Mouse (Mus musculus): Measurements from ENCODE around the gene Brinp2. TPM values are rescaled to one million over a fixed set of nuclear protein-coding genes. Genes with fewer than 3 reads are reported as not detected.

Gene Brinp2
- polyA plus RNA-seq, 2 experiments, result 0.39 TPM

DNA sequence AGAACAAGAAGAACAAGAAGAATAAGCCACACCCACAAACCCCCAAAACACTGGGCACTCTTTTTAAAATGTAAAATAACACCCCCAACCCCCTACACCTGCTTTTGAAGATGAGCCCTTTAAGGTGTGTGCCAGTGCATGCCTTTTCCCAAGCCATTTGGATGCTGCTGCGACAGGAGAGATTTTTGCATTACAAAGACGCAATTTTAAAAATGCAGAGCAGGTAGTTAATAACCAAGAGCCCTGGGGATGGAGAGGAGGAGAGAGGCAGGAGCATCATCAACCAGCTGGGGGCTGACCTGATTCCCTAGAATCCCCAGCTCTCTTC, 5.8 kb upstream of the Brinp2 start, which contains the start of gene Astn1:
Astn1 (plus strand) TSS at position 310 of the 328 bp plus-strand sequence.
- Histone ChIP-seq H3K27ac (replicated peaks; ENCODE audit: low read depth, low read length) (no peak within 1 kb of the TSS), H3K36me3 (ENCODE audit: control insufficient read depth, insufficient read depth, low read length) (no peaks in the 10 kb centered on the region), H3K9ac (ENCODE audit: low read depth, low read length, severe bottlenecking) (peak within 1 kb of the TSS; percentile 59), H3K4me3 (replicated peaks; ENCODE audit: low read length) (peak within 1 kb of the TSS; percentile 40), H3K9me3 (ENCODE audit: control insufficient read depth, low read length) (no peaks in the 10 kb centered on the region), H3K4me2 (replicated peaks; ENCODE audit: low read depth, low read length, severe bottlenecking) (peak within 1 kb of the TSS; percentile 65), H3K27me3 (ENCODE audit: control insufficient read depth, insufficient read depth, low read length) (peaks cover 18% of the 10 kb centered on the region), H3K4me1 (ENCODE audit: control insufficient read depth, insufficient read depth, low read length) (0 out of 2 replicates have a peak, but pooled peaks cover 3% of the 10 kb centered on the region)
- no peak for TF ChIP-seq POLR2A (IDR thresholded peaks at IDR 0.05; ENCODE audit: borderline replicate concordance, extremely low read depth, insufficient read depth, insufficient read length)
- ATAC-seq (ENCODE audit: low FRiP score, low read depth) (no peak), DNase-seq (ENCODE audit: low spot score) (no peak)
- 0% methylated on average over 2 of the region's 2 CpGs for WGBS

DNA sequence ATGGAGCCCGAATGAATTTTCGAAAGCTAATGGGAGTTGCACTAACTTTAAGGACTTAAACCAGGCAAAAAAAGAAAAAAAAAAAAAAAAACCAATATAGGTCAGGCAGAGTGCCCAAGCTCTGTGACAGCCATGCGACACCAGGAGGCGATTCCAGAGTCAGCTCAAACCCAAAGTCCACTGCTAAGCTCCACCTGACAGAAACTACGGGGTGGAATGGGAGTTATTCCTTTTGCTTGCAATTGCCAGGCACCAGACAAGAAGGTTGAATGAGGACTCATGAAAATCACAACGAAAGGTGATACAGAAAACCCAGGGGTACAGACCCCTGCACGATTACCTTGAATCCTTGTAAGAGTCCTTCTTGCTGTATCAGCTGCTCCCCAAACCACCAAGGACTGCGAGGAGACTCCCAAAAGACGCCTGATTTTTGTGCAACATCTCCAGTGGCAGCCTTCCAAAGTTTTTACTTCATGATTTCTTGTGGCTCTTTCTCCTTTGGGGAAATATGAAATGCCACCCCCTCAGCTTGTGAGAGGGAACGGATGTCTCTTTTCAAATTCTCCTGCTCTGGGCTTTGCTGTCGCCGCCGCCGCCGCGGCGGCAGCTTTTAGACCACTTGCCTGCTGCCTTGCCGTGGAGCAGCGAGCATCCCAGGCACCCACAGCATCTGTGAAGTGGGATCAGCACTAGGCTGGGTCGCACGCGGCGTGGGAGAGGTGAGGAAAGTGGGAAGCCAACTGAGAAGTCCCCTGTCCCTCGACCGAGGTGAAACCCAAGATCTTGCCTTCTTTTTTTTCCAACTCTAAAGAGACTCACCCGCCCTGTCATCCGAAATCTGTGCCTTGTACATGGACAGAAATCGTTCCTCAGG, 712 bp downstream of the Brinp2 start:
- Histone ChIP-seq H3K36me3 (ENCODE audit: control insufficient read depth, insufficient read depth, low read length) (no peaks in the 10 kb centered on the region), H3K9ac (ENCODE audit: low read depth, low read length, severe bottlenecking) (no peak overlapping the region), H3K4me1 (ENCODE audit: control insufficient read depth, insufficient read depth, low read length) (0 out of 2 replicates have a peak, but pooled peaks cover 3% of the 10 kb centered on the region), H3K27ac (replicated peaks; ENCODE audit: low read depth, low read length) (no peak overlapping the region), H3K4me3 (replicated peaks; ENCODE audit: low read length) (peak overlapping the region; percentile 49), H3K9me3 (ENCODE audit: control insufficient read depth, low read length) (no peaks in the 10 kb centered on the region), H3K27me3 (ENCODE audit: control insufficient read depth, insufficient read depth, low read length) (peaks cover 29% of the 10 kb centered on the region), H3K4me2 (replicated peaks; ENCODE audit: low read depth, low read length, severe bottlenecking) (peak overlapping the region; percentile 80)
- no peak for DNase-seq (ENCODE audit: low spot score)
- ATAC-seq (ENCODE audit: low FRiP score, low read depth), result no peak
- TF ChIP-seq POLR2A (IDR thresholded peaks at IDR 0.05; ENCODE audit: borderline replicate concordance, extremely low read depth, insufficient read depth, insufficient read length), result no peak
- 14% methylated on average over 27 of the region's 28 CpGs for WGBS

DNA sequence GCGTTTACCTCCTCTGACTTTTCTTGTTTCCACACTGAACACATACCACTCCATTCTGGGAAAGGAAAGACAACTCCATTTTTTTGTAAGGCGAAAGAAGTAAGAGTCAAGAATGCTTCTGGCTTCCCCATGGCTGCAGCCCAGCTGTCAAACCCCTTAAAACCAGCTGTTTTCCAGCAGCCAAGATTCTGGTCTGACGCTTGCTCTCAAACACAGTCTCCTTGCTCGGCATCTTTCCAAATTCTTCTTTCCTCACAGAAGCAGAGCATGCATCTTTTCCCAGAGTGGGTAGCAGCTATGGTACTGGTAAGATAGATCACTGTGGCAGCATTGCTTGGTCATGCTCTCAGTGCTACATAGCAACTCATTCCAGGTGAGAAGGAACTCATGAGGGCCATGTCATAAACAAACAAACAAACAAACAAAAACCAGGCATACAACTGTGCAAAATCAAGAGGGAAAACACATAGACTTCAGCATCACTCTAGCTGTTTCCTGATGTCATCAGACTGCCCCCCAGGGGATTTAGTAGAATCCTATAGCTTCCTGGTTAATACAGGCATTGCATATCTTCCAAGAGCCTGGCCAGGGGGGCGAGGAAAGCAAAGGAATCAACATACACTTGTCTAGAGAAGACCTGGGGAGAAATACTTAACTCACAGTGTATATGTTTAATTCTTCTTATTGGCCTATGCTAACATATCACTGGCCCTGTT, 2.3 kb downstream of the Brinp2 start:
- no peak overlapping the region for H3K9ac ChIP-seq (ENCODE audit: low read depth, low read length, severe bottlenecking)
- DNase-seq (ENCODE audit: low spot score) (peak; percentile 23), ATAC-seq (ENCODE audit: low FRiP score, low read depth) (no peak)
- no peaks in the 10 kb centered on the region for H3K9me3 ChIP-seq (ENCODE audit: control insufficient read depth, low read length)
- no peak for TF ChIP-seq POLR2A (IDR thresholded peaks at IDR 0.05; ENCODE audit: borderline replicate concordance, extremely low read depth, insufficient read depth, insufficient read length)
- H3K27ac ChIP-seq (replicated peaks; ENCODE audit: low read depth, low read length), result no peak overlapping the region
- WGBS, result 53% methylated on average over 5 of the region's 5 CpGs
- no peaks in the 10 kb centered on the region for H3K36me3 ChIP-seq (ENCODE audit: control insufficient read depth, insufficient read depth, low read length)
- H3K4me3 ChIP-seq (replicated peaks; ENCODE audit: low read length), result no peak overlapping the region
- peaks cover 29% of the 10 kb centered on the region for H3K27me3 ChIP-seq (ENCODE audit: control insufficient read depth, insufficient read depth, low read length)
- no peak overlapping the region for H3K4me2 ChIP-seq (replicated peaks; ENCODE audit: low read depth, low read length, severe bottlenecking)
- H3K4me1 ChIP-seq (ENCODE audit: control insufficient read depth, insufficient read depth, low read length), result 0 out of 2 replicates have a peak, but pooled peaks cover 3% of the 10 kb centered on the region

DNA sequence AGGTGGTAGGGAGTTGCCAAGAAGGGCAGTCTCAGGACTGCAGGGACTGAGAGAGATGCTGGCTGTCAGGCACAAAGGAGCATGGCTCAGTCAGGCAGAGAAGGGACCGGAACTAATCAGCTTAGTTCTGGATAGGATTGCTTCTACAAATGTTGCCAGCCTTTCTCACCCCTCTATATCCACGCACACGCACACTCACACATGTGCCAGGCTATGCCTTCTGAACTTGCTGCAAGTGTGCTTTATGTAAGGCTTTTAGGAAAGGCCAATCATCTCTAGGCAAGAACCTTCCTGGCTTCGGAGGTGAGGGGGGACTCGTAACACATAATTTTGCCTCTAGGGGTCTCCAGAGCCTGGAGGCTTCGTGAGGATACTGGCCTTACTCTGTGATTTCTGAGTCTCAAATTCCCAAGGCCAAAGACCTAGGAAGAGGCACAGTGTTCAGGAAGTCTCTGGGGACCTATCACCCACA, 12.8 kb downstream of the Brinp2 start:
- Histone ChIP-seq H3K36me3 (ENCODE audit: control insufficient read depth, insufficient read depth, low read length) (no peaks in the 10 kb centered on the region), H3K4me3 (replicated peaks; ENCODE audit: low read length) (no peak overlapping the region), H3K4me2 (replicated peaks; ENCODE audit: low read depth, low read length, severe bottlenecking) (no peak overlapping the region), H3K9ac (ENCODE audit: low read depth, low read length, severe bottlenecking) (no peak overlapping the region), H3K4me1 (ENCODE audit: control insufficient read depth, insufficient read depth, low read length) (no peaks in the 10 kb centered on the region), H3K9me3 (ENCODE audit: control insufficient read depth, low read length) (no peaks in the 10 kb centered on the region), H3K27me3 (ENCODE audit: control insufficient read depth, insufficient read depth, low read length) (no peaks in the 10 kb centered on the region), H3K27ac (replicated peaks; ENCODE audit: low read depth, low read length) (no peak overlapping the region)
- no peak for ATAC-seq (ENCODE audit: low FRiP score, low read depth)
- no peak for TF ChIP-seq POLR2A (IDR thresholded peaks at IDR 0.05; ENCODE audit: borderline replicate concordance, extremely low read depth, insufficient read depth, insufficient read length)
- no peak for DNase-seq (ENCODE audit: low spot score)
- WGBS, result 51% methylated on average over 6 of the region's 6 CpGs

DNA sequence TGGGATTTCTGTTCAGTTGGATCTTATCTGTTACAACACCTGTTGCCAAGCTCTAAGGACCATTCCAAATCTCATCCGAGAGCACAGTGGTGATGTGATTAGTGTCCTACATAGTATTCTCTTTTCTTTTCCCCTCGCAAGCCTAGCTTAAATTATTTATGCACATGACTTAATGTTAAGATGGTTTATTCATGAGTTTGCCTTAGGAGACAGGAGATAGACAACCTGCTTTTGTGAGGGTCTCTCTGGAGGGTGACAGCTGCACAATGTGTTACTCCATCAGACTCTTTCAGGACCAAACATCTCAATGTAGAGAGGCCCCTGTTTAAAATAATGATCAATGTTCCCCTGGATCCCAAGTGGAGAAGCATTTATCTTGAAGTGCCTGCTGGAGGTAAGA, 27.3 kb downstream of the Brinp2 start:
- H3K4me2 ChIP-seq (replicated peaks; ENCODE audit: low read depth, low read length, severe bottlenecking), result no peak overlapping the region
- no peak for TF ChIP-seq POLR2A (IDR thresholded peaks at IDR 0.05; ENCODE audit: borderline replicate concordance, extremely low read depth, insufficient read depth, insufficient read length)

More for the DNA sequence above, 27.3 kb downstream of the Brinp2 start:
- DNase-seq (ENCODE audit: low spot score) (no peak), ATAC-seq (ENCODE audit: low FRiP score, low read depth) (no peak)
- Histone ChIP-seq H3K4me3 (replicated peaks; ENCODE audit: low read length) (no peak overlapping the region), H3K4me1 (ENCODE audit: control insufficient read depth, insufficient read depth, low read length) (no peaks in the 10 kb centered on the region), H3K9me3 (ENCODE audit: control insufficient read depth, low read length) (no peaks in the 10 kb centered on the region), H3K27ac (replicated peaks; ENCODE audit: low read depth, low read length) (no peak overlapping the region), H3K9ac (ENCODE audit: low read depth, low read length, severe bottlenecking) (no peak overlapping the region), H3K36me3 (ENCODE audit: control insufficient read depth, insufficient read depth, low read length) (no peaks in the 10 kb centered on the region), H3K27me3 (ENCODE audit: control insufficient read depth, insufficient read depth, low read length) (no peaks in the 10 kb centered on the region)
- 86% methylated on average over 2 of the region's 2 CpGs for WGBS

Data from limb, embryonic 14.5 days (tissue).